Mouse (Mus musculus) large intestine, adult 2 months (tissue): Measurements from ENCODE around the gene Itk. TPM values are rescaled to one million over a fixed set of nuclear protein-coding genes. Genes with fewer than 3 reads are reported as not detected.

ENCODE experiments used
- DNase-seq: peaks from one replicate; pipeline ENCODE4 v3.0.0-alpha.2; 2012; ENCODE audit warnings: low read depth, low spot score
- WGBS: fragments of 180-500 bp; shearing (Covaris S2); methylation state at CpG from one replicate; pipeline ENCODE4 v1.1.7; 2018; 5-methylcytosine and 5-hydroxymethylcytosine counted together
- polyA plus RNA-seq: library from polyadenylated mRNA; depleted of rRNA; stranded (reverse); fragments of >200 nt; gene quantifications from 2 replicates; pipeline ENCODE4 v1.2.3, GENCODE M21; 2012

Itk gene
- polyA plus RNA-seq, 1 experiment, result 1.2 TPM

- 71% methylated on average over 5 of the region's 5 CpGs for WGBS
These were observed 78.7 kb downstream of the Itk start for GRCm38 (mm10) chr11:46310647-46311063.

GRCm38 (mm10) chr11:46309808-46310555 is 79.3 kb downstream of the Itk start:
- WGBS, result 79% methylated on average over 10 of the region's 10 CpGs
- no peak for DNase-seq

More at GRCm38 (mm10) chr11:46310647-46311063, 78.7 kb downstream of the Itk start:
- no peak for DNase-seq

GRCm38 (mm10) chr11:46309111-46309741 is 80.1 kb downstream of the Itk start:
- WGBS, result 75% methylated on average over 20 of the region's 20 CpGs
- no peak for DNase-seq

- WGBS, result 71% methylated on average over 11 of the region's 11 CpGs
- no peak for DNase-seq
These were observed 80.9 kb downstream of the Itk start for GRCm38 (mm10) chr11:46308271-46308974.

- no peak for DNase-seq
These were observed 81.5 kb downstream of the Itk start for GRCm38 (mm10) chr11:46307768-46308167.

DNA sequence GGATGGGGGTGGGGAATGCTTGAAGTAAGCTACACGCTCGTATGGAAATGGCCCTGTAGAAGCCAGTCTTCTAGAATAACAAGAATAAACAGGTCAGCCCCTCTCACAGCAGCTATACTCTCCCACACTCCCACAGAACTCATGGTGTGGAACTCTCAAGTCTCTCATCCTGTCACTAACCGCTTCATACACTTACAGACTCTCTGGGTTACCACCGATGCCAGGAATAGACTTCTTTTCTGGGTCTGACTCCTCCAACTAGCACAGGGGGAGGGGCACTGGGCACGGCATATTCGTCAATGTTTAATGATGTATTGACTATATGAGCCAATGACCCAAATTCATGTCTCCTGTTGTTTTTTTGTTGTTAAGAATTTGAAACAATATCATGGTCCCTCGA is 82.5 kb downstream of the Itk start:
- WGBS, result 86% methylated on average over 7 of the region's 7 CpGs
- DNase-seq, result no peak

More at GRCm38 (mm10) chr11:46307768-46308167, 81.5 kb downstream of the Itk start:
- WGBS, result 66% methylated on average over 7 of the region's 7 CpGs

GRCm38 (mm10) chr11:46305881-46306520 is 83.3 kb downstream of the Itk start:
- DNase-seq, result no peak
- 70% methylated on average over 9 of the region's 9 CpGs for whole genome bisulfite sequencing

GRCm38 (mm10) chr11:46304864-46305710 is 84.2 kb downstream of the Itk start:
- no peak for DNase-seq
- WGBS, result 79% methylated on average over 9 of the region's 9 CpGs

DNA sequence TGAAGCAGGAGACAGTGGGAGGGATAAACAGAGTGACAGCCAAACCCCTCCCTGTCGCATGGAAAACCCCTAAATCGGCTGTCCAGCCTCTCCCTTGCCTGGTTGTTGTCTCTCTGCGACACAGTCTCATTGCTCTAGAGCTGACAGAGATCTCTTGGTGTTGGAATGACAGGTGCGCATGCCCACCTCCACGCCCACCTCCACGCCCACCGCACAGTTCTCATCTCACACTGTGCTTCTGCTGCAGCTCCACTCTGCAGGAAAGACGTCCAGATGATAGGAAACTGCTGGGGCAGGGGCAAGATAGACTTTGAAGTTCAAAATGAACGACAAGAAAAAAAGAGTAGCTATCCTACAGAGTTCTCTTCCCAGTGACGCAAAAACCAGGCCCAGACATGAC is 85.2 kb downstream of the Itk start:
- WGBS, result 66% methylated on average over 10 of the region's 10 CpGs
- DNase-seq, result no peak

- 66% methylated on average over 9 of the region's 9 CpGs for WGBS
- DNase-seq, result no peak
These were observed 86.8 kb downstream of the Itk start for GRCm38 (mm10) chr11:46302471-46302870.

DNA sequence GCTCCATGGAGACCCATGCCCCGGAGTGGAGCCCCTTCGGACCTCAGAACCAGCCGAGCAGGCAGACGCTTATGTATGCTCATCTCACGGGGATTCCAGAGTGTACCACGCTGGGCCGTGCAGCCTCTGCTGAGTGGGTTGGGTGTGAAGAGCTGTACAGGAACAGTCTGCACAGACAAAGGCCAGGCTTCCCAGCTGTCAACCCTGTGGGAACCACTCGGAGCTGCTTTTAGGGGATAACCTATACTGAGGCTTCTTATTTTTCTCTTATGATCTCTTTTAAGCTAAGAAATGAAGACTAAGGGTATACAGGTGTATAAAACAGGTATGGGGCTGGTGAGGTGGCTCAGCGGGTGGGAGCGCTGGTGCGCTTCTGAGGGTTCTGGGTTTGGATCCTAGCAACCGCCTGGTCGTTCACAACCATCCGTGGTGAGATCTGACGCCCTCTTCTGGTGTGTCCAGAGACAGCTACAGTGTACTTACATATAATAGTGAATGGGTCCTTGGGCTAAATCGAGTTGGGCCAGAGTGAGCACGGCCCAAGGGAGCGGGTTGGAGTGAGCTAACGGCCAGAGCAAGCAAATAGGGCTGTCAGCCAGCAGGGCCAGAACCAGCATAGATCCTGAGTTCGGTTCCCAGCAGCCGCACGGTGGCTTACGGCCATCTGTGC is 87.6 kb downstream of the Itk start:
- DNase-seq, result no peak
- 87% methylated on average over 23 of the region's 23 CpGs for WGBS

DNA sequence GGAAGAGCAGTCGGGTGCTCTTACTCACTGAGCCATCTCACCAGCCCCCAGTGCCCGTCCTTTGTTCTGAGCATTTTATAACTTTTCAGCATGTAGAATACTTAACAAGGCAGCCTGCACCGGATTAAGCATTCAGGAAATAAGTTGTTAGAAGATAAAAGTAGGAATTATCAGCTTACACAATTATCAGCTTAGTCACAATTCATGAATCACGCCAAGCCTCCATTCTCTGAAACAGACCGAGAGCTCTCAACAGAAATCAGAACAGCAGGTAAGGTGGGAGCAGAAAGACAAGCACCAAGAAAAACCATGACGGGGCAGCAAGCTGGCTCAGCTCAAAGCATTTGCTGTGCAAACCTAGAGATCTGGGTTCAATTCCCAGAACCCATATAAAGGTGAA is 89.4 kb downstream of the Itk start:
- DNase-seq, result no peak
- WGBS, result 65% methylated on average over 6 of the region's 6 CpGs

DNA sequence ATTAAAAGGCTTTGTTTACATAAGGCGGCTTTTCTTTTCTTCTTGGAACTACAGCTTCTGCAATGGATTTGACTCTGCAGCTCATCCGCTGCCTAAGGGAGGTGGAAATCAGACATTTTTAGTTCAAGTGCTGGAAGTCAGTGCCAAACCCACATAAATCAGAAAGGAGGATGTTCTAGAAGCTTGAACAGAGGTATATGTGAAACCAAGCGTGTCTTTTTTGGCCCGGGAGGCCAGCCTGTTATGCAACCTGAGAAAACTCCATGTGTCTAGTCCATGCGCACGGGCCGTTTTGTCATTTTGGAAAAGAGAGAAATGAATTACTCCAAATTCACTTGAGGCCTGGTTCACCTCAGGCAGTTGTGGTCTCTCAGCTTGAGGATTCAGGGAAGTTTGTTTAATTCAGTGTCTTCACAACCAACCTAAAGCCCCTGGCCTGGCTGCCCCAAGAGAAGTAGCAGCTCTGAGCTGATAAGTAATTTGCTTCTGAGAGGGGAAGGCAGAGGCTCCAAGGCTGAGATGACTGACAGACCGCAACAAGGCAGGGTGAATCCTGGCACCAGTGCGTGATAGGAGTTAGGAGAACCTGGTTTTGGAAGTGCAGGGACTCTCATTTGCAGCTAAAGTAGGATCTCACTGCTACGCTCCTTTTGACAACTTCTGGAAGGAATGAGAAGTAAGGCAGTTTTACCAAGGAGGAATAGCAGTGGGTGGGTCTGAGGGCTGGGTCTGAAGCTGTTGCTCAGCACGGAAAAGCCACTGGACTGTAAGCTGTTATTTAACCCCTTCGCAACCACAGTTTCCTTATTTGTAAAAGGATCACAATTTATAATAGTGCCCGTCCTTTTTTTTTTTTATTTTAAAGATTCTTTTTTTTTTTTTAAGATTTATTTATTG is 90.2 kb downstream of the Itk start:
- no peak for DNase-seq

GRCm38 (mm10) chr11:46294390-46294789 is 94.9 kb downstream of the Itk start:
- no peak for DNase-seq
- 79% methylated on average over 11 of the region's 11 CpGs for whole genome bisulfite sequencing

More for the DNA sequence above, 90.2 kb downstream of the Itk start:
- 48% methylated on average over 13 of the region's 13 CpGs for WGBS

DNA sequence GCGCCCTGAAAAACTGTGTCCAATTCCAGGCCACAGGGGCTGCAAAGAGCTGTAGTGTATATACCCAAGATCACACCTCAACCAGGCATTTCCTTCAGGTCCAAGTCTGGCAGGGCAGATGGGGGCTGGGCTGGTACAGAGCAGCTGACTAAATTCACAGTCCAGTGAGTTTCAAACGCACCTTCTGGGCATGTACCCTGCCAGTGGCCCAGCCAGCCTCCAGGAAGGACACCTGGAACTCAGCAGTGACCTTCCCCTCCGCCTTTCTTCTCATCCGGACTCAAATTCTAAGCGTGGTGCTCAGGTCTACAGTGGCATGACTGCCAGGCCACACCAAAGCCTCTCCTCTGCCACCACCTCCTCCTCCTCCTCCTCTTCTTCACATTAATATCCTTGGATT is 95.8 kb downstream of the Itk start:
- 85% methylated on average over 5 of the region's 5 CpGs for WGBS

DNA sequence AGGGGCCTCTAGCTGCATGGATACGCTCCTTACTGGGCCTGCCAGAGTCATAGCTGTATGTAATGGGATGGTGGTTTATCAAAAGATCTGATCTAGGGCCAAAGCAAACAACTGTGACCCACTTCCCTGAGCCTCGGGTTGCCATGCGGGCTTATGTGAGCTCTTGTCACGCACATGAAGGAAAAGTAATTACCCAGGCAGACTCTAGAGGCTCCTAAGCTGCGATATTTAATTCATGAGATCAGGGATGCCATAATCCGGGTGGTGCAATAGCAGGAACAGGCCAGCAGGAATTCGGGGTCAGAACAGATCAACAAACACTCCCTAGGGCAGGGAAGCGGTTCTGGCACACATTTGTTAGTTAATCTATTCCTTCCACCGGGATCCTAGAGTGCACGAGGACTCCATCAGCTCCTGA is 98.3 kb downstream of the Itk start:
- 18% methylated on average over 10 of the region's 10 CpGs for WGBS
- DNase-seq, result no peak

More for the DNA sequence above, 95.8 kb downstream of the Itk start:
- no peak for DNase-seq

DNA sequence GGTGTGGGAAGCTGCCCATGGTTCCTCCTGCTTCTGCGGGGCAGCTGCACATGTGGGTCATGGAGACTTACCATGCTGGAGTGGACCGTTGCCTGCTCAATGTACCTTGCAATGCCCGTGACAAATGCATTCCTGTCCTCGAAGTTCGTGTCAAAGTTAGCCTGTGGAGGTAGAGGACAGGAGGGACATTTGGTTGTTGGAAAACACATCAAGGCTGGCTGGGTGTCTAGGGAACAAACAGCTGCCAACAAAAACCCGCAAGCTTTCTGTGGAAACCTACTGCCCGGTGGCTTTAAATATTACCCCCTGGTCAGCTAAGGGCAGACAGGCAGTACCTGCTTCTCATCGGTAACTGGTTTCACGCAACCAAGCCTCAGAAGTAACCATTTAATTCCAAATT is 99.8 kb downstream of the Itk start:
- no peak for DNase-seq
- 90% methylated on average over 9 of the region's 9 CpGs for WGBS

DNA sequence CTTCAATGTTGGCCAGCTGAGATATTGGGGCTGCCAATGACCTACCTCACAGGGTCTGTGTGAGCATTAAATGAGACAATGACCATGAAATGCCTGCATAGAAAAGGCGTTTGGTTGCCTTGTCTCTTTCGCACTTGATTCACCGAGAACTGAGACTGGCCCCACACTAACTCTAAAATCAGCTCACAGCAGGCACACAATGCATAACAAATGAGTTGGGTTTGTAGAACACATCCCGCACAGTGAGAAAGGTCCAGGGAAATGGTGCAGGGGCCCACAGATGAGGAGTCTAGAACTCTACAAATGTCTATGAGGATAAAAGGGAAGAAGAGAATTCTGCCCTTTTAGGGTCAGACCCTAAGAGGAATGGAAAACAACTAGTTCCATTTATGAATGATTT is 100.3 kb downstream of the Itk start:
- WGBS, result 92% methylated on average over 4 of the region's 4 CpGs
- DNase-seq, result no peak
